Mouse (Mus musculus): Measurements from ENCODE around the gene Unk.

GRCm38 (mm10) chr11:116042372-116043138 lies 12.4 kb downstream of the Unk start:
- no peak for TF ChIP-seq CTCF (IDR thresholded peaks at IDR 0.05; ENCODE audit: extremely low read depth, insufficient read length, insufficient replicate concordance, low read depth, low read length)
- TF ChIP-seq POLR2A (IDR thresholded peaks at IDR 0.05; ENCODE audit: low read depth, low read length) = no peak

Measured in small intestine, adult 2 months (tissue).